Mouse (Mus musculus) T-helper 1 cell (primary cell): ENCODE results near the gene Creld2.
"Not testable (repeated sequence)": the region's sequence is repeated elsewhere in the genome, so short reads cannot be mapped to it uniquely, and the experiment has no call there.

Source experiments
- in situ Hi-C: fragments of 300-600 bp; cut with MboI, MseI; formaldehyde crosslinking; loops from one replicate; pipeline ENCODE4 v1.15.1; 2025; ENCODE audit warnings: high pct_unique_total_duplicates

The Creld2 gene

GRCm38 (mm10) chr15:88819026-88819905 lies at the start of gene Creld2, which contains the start of gene Alg12:
Creld2 (plus strand) TSS chr15:88819646.
Alg12 (minus strand) TSS chr15:88819318.
- in situ Hi-C loops = no loop called here

GRCm38 (mm10) chr15:88774630-88775029 lies 44.8 kb upstream of the Creld2 start:
- in situ Hi-C loops = loop anchor here (25.0 kb wide), 1 partner anchor 462 kb away; no protein-coding TSS in a partner anchor

GRCm38 (mm10) chr15:88792140-88792850 lies 27.2 kb upstream of the Creld2 start:
- in situ Hi-C loops = loop anchor here (25.0 kb wide), 1 partner anchor 480 kb away; no protein-coding TSS in a partner anchor

GRCm38 (mm10) chr15:88794729-88795128 lies 24.7 kb upstream of the Creld2 start:
- in situ Hi-C loops = loop anchor here (25.0 kb wide), 1 partner anchor 482 kb away; no protein-coding TSS in a partner anchor

- in situ Hi-C loops = loop anchor here (25.0 kb wide), 1 partner anchor 488 kb away; no protein-coding TSS in a partner anchor
Observed at GRCm38 (mm10) chr15:88799950-88800371, 19.5 kb upstream of the Creld2 start.

GRCm38 (mm10) chr15:88800921-88801354 lies 18.5 kb upstream of the Creld2 start:
- in situ Hi-C loops = no loop called here

- in situ Hi-C loops = no loop called here
Observed at GRCm38 (mm10) chr15:88801903-88802302, 17.5 kb upstream of the Creld2 start.

- in situ Hi-C loops = no loop called here
Observed at GRCm38 (mm10) chr15:88802348-88802747, 17.1 kb upstream of the Creld2 start.

GRCm38 (mm10) chr15:88808121-88808520 lies 11.3 kb upstream of the Creld2 start:
- in situ Hi-C loops = no loop called here

GRCm38 (mm10) chr15:88810369-88810768 lies 9.1 kb upstream of the Creld2 start:
- in situ Hi-C loops = no loop called here

GRCm38 (mm10) chr15:88813262-88813661 lies 6.2 kb upstream of the Creld2 start:
- in situ Hi-C loops = no loop called here

- in situ Hi-C loops = not testable (repeated sequence)
Observed at GRCm38 (mm10) chr15:88813873-88814272, 5.6 kb upstream of the Creld2 start.

GRCm38 (mm10) chr15:88814411-88815047 lies 4.9 kb upstream of the Creld2 start:
- in situ Hi-C loops = no loop called here

GRCm38 (mm10) chr15:88815196-88815700 lies 4.2 kb upstream of the Creld2 start:
- in situ Hi-C loops = no loop called here

- in situ Hi-C loops = no loop called here
Observed at GRCm38 (mm10) chr15:88819906-88820303, 459 bp downstream of the Creld2 start.

GRCm38 (mm10) chr15:88821403-88821802 lies 2.0 kb downstream of the Creld2 start:
- in situ Hi-C loops = no loop called here

GRCm38 (mm10) chr15:88822513-88822912 lies 3.1 kb downstream of the Creld2 start:
- in situ Hi-C loops = no loop called here

GRCm38 (mm10) chr15:88823376-88823775 lies 3.9 kb downstream of the Creld2 start:
- in situ Hi-C loops = no loop called here

GRCm38 (mm10) chr15:88827466-88827865 lies 8.0 kb downstream of the Creld2 start:
- in situ Hi-C loops = loop anchor here (5.0 kb wide), 2 partner anchors 40 to 95 kb away; no protein-coding TSS in a partner anchor

GRCm38 (mm10) chr15:88827991-88828799 lies 8.7 kb downstream of the Creld2 start:
- in situ Hi-C loops = loop anchor here (5.0 kb wide), 2 partner anchors 39 to 94 kb away; no protein-coding TSS in a partner anchor
